Mouse (Mus musculus) cerebellum, adult 11-12 months (tissue): Measurements from ENCODE around the gene Pmepa1.

Source experiments
- DNase-seq: peaks from one replicate; pipeline ENCODE4 v3.0.0; 2022

Gene Pmepa1

DNA sequence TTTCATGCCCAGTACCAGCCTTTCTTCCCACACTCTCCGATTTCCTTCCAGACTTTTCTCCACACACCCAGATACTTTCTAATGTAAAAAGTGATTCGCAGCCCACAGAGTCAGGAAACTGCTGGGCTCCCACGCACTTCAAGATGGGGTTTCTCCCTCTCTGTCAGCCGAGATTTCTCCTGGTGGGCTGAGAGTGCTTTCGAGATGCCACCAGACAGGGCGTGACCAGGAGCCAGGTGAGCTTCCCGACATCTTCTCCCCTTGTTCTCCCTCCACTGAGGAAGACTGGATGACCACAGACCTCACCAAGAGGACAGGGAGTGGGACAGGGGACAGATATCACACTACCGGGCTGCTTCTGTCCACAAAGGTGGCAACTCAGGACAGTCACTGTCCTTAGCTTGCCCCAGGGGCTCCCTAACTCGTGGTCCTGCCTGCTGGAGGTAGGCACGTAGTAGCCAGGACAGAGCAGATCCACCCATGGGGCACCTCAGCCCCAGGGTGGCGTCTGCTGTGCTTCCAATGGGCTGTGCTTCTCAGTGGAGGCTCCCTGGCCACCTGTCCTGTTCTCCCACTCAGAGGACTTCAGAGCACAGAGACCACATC, 91.8 kb downstream of the Pmepa1 start:
- DNase-seq = no peak

DNA sequence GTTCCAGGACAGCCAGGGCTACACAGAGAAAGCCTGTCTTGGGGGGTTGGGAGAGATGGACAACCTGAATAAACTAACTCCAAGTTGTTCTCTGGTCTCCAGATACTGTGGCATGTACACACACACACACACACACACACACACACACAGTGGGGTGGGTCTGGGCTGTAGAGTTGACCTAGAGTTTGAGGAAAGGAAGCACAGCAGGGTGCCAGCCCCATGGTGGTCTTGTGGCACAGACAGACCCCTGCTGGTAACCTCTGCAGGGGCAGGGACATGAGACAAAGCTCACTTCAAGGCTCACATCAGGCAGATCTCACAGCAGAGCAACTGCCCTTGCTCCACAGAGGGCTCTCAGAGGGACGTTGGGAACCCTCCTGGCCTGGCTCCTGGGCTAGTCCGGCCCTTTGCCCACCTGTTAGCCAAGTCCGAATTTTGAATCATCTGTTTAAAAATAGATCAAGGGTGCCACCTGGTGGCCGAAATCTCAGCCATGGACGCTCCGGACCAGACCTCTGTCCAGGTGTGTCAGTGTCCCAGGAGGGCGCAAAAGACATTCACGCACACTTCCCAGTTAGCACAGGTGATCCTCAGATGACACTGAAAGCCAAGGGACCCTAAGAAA, 92.4 kb downstream of the Pmepa1 start:
- DNase-seq = no peak

DNA sequence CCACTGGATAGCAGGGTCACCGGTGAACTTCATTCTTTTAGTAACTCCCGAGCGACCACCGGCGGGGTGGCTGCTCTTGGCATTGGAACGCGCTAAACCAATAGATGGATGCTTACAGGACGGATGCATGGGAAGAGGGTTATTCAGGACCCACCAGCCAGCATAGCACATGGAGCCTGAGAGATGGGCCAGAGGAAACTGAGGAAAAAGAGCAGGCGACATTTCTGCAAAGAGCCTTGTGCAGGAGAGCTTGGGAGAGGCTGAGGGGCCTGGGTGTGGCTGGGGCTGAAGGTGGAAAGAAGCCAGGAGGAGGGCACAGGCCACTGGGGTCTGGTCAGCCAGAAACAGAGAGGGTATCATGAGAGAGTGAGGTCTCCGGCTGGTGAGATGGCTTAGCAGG, 93.0 kb downstream of the Pmepa1 start:
- DNase-seq = no peak

DNA sequence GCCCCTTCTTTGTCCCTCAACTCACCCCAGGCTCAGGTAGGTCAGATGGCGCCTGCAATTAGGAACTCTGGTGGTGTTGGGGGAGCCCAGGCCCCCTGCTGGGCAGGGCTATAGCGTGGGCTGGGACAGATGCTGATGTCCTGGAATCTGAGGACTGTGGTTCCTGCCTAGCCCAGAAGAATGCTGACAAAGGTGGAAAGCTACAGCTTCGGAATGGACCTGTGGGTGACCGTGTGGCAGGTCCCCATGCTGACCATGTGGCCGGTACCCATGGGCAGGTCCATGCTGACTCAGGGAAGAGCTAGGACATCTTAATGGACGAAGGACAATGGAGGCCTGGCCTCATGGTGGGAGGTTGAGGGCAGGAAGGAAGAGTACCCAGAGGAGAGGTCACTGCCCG, 93.5 kb downstream of the Pmepa1 start:
- DNase-seq = no peak

DNA sequence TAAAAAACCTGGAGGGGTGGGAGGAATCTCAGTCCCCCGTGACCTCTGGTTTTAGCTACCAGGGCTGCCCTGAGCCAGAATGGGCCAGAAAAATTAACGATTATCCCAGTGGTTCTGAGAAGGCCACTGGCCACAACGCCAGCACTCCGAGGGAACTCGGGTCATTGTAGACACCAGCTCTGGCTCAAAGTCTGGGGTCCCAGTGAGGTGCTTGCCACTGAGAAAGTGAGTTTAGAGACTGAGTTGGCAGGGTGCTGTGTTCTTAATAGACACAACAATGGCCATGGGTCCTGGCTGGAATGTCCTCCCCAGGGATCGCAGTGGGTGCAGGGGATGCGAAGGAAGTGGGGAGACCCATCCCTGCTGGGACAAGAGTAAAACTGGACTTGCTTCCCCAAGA, 94.4 kb downstream of the Pmepa1 start:
- DNase-seq = no peak

DNA sequence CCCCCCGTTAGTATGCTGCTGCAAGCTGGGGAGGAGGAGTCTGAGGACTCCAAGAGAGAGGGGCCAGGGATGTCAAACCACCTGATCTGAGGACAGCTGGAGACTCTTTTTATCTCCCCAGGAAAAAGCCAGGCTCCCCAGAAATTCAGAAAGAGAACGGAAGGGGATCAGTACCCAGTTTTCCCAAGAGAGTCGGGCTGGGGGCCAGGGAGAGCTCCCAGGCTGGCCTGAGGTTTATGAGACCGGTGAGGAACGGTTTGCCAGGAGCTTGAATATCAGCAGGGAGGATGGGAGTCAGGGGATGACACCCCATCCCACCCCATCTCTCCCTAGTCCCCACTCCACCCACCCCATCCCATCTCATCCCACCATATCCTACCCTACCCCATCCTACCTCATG, 94.8 kb downstream of the Pmepa1 start:
- DNase-seq = no peak

DNA sequence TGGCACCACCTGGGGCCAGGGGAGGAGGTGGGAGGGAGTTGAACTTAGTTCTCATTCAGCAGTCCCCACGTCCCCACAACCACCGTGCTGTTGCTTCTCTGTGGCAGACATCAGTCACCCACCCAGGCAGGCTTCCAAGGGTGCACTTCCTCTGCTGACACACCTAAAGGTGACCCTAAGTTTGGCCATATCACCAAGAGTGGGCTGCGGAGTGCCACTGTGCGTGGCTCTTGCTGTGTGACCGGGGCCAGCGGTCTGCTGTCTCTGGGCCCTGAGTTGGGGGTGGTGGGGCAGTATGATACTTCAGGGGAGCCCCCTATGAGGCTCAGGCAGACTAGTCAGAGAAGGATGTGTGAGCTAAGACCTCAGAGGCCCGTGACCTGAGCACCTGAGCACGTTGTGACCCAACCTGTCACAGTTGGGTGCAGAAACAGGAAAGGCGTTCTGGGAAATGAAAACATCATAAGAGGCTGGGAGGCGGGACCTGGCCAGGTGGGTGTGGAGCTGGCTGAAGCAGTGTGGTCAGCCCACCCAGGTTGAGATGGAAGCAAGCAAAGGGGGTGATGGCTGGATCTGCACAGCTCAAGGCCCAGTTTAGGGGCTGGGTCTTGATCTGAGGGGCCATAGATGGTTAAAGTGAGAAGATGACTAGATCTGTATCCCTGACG, 95.5 kb downstream of the Pmepa1 start:
- DNase-seq = no peak

DNA sequence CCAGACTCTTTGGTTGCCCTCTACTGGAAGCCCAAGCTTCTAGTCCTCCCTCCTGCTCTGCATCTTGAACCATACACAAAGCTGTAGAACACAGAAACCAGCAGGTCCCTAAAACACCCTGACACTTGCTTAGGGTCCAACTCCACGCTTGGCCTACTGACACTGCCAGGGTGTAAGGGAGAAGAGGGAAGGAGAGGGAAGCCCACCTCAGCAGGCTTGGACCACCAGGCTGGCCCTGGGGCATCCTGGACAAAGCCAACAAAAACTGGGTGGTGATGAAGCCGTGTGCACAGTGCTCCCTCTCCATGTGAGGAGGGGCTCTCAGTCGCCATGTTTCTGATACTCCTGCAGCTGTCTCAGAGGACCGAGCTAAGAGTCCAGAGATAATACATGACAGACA, 96.3 kb downstream of the Pmepa1 start:
- DNase-seq = no peak

DNA sequence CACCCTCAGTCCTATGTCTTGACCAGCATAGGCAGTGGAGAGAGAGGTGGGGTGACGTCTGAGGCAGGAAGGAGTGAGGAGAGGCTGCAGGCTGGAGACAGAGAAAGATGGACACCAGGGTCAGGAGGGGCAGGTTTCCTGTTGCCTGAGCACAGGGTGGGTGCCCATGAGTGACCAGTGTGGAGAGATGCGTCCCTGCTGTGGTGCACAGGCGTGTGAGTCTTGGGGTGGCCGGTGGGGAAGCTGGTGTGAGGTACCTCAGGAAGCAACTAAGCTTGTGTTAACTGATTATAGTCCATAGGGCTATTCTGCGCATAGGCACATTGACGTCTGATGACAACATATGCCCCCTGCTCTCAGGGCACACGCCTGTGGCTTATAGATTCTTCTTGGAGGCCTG, 97.3 kb downstream of the Pmepa1 start:
- no peak for DNase-seq

DNA sequence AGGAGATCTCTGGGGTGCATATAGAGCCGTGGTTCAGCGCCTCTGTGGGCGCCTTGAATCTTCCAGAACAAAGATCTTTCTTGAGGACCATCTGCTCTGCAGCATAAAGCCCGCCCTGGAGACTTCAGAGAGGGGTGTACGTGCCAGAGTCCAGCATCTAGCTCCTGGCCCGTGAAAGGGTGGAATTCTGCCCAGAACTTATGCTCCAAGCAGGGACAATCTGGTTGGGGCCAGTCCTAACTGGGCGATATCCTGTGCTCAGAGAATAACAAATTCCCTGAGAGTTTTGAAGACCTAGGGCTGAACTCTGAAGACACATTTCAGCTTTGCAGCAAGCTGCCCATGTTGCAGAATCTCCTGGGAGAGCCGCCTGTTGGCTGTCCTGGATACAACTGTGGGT, 98.4 kb downstream of the Pmepa1 start:
- no peak for DNase-seq

DNA sequence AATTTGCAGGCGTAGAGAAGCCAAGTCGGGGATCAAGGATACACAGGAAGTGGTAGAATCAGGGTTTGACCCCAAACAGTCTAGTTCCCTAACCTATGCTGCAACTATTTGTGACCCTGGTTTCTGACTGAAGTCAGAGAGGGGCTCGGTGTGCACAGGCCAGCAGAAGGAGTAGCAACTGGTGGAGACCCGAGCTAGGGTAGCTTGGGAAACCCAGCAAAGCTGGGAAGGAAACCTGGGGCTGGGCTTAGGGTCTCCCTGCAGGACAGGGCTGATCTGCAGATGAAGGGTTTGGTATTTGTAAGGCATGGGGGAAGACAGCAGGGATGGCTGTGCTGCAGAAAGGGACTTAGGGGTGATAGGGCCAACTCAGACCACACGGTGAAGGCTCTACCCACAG, 98.9 kb downstream of the Pmepa1 start:
- no peak for DNase-seq

DNA sequence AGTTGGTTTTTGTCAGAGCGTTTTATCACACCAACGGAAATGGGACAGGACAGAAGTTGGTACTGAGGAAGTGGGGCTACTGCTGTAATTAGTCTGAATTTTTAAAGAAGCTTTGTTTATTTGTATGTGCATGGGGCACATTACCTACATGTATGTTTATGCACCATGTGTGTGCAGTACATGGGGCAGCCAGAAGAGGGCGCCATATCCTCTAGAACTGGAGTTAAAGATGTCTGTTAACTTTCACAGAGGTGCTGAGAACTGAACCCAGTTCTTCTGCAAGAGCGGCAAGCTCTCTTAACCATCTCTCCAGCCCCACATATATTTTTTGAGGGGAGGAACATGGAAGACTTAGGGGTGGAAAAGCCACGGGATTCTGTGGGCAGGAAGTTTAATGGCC, 100.6 kb downstream of the Pmepa1 start:
- DNase-seq = no peak

DNA sequence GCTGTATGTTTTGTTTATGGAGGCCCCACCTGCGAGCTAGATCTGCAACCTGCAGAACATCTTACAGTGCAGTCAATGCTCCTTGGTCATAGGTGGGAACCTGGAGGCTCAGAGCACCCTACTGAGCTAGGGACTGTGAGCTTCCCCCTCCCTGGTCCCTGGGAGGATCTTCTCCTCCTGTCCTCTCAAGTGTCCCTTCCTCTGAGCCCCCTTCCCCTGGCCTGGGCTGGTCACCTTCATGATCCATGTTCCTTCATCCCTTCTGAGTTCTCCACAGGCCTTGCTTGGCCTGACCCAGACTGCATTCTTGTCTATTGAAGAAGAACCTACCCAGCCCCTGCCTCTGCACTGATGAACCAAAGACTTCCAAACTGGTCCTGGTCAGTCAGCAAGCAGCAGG, 101.8 kb downstream of the Pmepa1 start:
- DNase-seq = no peak
